Mouse (Mus musculus) intestine, postnatal 0 days (tissue): Measurements from ENCODE around the gene Eapp. TPM values are rescaled to one million over a fixed set of nuclear protein-coding genes. Genes with fewer than 3 reads are reported as not detected.
"Not testable (repeated sequence)": the region's sequence is repeated elsewhere in the genome, so short reads cannot be mapped to it uniquely, and the experiment has no call there.

Source experiments
- ATAC-seq: fragments of 200-750 bp; cut with Nextera tagmentation; 2 replicates; pipeline ENCODE4 v1.8.0; 2017; ENCODE audit warnings: mild to moderate bottlenecking, moderate TSS enrichment, moderate library complexity
- H3K27ac ChIP-seq: fragments of 300-500 bp; sonication (generic); 2 replicates; pipeline ENCODE4 v1.5.1; 2014; ENCODE audit warnings: mild to moderate bottlenecking, low read depth, low read length, moderate library complexity
- H3K27me3 ChIP-seq: fragments of 300-500 bp; sonication (generic); replicated peaks from 2 replicates; pipeline ENCODE4 v1.6.1; 2014; ENCODE audit warnings: low read length, mixed read lengths; ENCODE audit not compliant: control insufficient read depth, insufficient read depth
- H3K36me3 ChIP-seq: fragments of 300-500 bp; sonication (generic); 2 replicates; pipeline ENCODE4 v1.6.1; 2014; ENCODE audit warnings: mild to moderate bottlenecking, moderate library complexity; ENCODE audit not compliant: control insufficient read depth, insufficient read depth
- H3K4me1 ChIP-seq: fragments of 300-500 bp; sonication (generic); replicated peaks from 2 replicates; pipeline ENCODE4 v1.6.1; 2014; ENCODE audit warnings: antibody characterized with exemption, low read length, mixed read lengths; ENCODE audit not compliant: control insufficient read depth, insufficient read depth
- H3K4me2 ChIP-seq: fragments of 300-500 bp; sonication (generic); replicated peaks from 2 replicates; pipeline ENCODE4 v1.6.1; 2014; ENCODE audit warnings: low read depth, mild to moderate bottlenecking, moderate library complexity
- H3K4me3 ChIP-seq: fragments of 300-500 bp; sonication (generic); 2 replicates; pipeline ENCODE4 v1.5.1; 2014; ENCODE audit warnings: low read depth, low read length
- H3K9ac ChIP-seq: fragments of 300-500 bp; sonication (generic); 2 replicates; pipeline ENCODE4 v1.6.1; 2014; ENCODE audit warnings: mild to moderate bottlenecking, low read depth, low read length
- H3K9me3 ChIP-seq: fragments of 300-500 bp; sonication (generic); 2 replicates; pipeline ENCODE4 v1.6.1; 2016; ENCODE audit warnings: mixed run types; ENCODE audit not compliant: control insufficient read depth
- CTCF ChIP-seq: sonication (generic); IDR thresholded peaks from 2 replicates; pipeline ENCODE4 v1.5.1; 2016; ENCODE audit warnings: low read depth, mild to moderate bottlenecking, control low read depth, antibody characterized with exemption, moderate library complexity
- WGBS: fragments of 180-500 bp; shearing (Covaris S2); extraction: QIAGEN DNeasy Blood & Tissue Kit; methylation state at CpG from one replicate; pipeline ENCODE4 v1.1.7; 2014; 5-methylcytosine and 5-hydroxymethylcytosine counted together
- polyA plus RNA-seq: library from polyadenylated mRNA; unstranded; fragments of >200 nt; fragmentation: Nextera tagmentation; extraction: Ambion mirVana; gene quantifications from 2 replicates; pipeline ENCODE4 v1.2.1, GENCODE M21; 2015

Gene Eapp
- polyA plus RNA-seq, 1 experiment from 2014 or later, result 94.1 TPM

- Histone ChIP-seq H3K4me2 (no peak overlapping the region), H3K4me3 (no peak overlapping the region), H3K4me1 (no peaks in the 10 kb centered on the region), H3K36me3 (peaks cover 43% of the 10 kb centered on the region), H3K27me3 (no peaks in the 10 kb centered on the region), H3K9ac (no peak overlapping the region), H3K27ac (no peak overlapping the region), H3K9me3 (no peaks in the 10 kb centered on the region)
- WGBS, result 85% methylated on average over 4 of the region's 4 CpGs
- ATAC-seq, result no peak
- no peak for TF ChIP-seq CTCF
Observed at GRCm38 (mm10) chr12:54671262-54671661, 24.4 kb downstream of the Eapp start.

GRCm38 (mm10) chr12:54668141-54668540 is 27.6 kb downstream of the Eapp start:
- H3K4me2 ChIP-seq, result no peak overlapping the region
- no peak overlapping the region for H3K9ac ChIP-seq
- H3K36me3 ChIP-seq, result peaks cover 22% of the 10 kb centered on the region
- no peak for TF ChIP-seq CTCF
- 93% methylated on average over 1 of the region's 1 CpGs for WGBS
- no peaks in the 10 kb centered on the region for H3K4me1 ChIP-seq
- ATAC-seq, result no peak
- H3K27ac ChIP-seq, result no peak overlapping the region
- no peak overlapping the region for H3K4me3 ChIP-seq
- no peaks in the 10 kb centered on the region for H3K9me3 ChIP-seq
- H3K27me3 ChIP-seq, result no peaks in the 10 kb centered on the region

- Histone ChIP-seq H3K9ac (no peak overlapping the region), H3K9me3 (no peaks in the 10 kb centered on the region)
- no peak for TF ChIP-seq CTCF
Observed at GRCm38 (mm10) chr12:54665526-54665925, 30.2 kb downstream of the Eapp start.

GRCm38 (mm10) chr12:54661470-54661869 is 34.2 kb downstream of the Eapp start:
- H3K27me3 ChIP-seq, H3K9ac ChIP-seq, ATAC-seq, H3K4me1 ChIP-seq, H3K9me3 ChIP-seq, H3K36me3 ChIP-seq, H3K27ac ChIP-seq, H3K4me2 ChIP-seq, H3K4me3 ChIP-seq: not testable (repeated sequence)
- WGBS, result 74% methylated on average over 5 of the region's 5 CpGs

More at GRCm38 (mm10) chr12:54665526-54665925, 30.2 kb downstream of the Eapp start:
- WGBS, result 62% methylated on average over 6 of the region's 6 CpGs
- H3K4me3 ChIP-seq, result no peak overlapping the region
- H3K27ac ChIP-seq, result no peak overlapping the region
- peaks cover 3% of the 10 kb centered on the region; the same call in 1 of the 2 replicates for H3K4me1 ChIP-seq
- no peak for ATAC-seq
- no peak overlapping the region for H3K4me2 ChIP-seq
- H3K36me3 ChIP-seq, result peaks cover 5% of the 10 kb centered on the region; the same call in 1 of the 2 replicates
- no peaks in the 10 kb centered on the region for H3K27me3 ChIP-seq

- Histone ChIP-seq H3K4me3 (no peak overlapping the region), H3K4me1 (peaks cover 3% of the 10 kb centered on the region; the same call in 1 of the 2 replicates), H3K27me3 (no peaks in the 10 kb centered on the region), H3K4me2 (no peak overlapping the region), H3K36me3 (no peaks in the 10 kb centered on the region), H3K9me3 (no peaks in the 10 kb centered on the region), H3K9ac (no peak overlapping the region), H3K27ac (no peak overlapping the region)
- no peak for TF ChIP-seq CTCF
- ATAC-seq, result no peak
- WGBS, result 59% methylated on average over 3 of the region's 3 CpGs
Observed at GRCm38 (mm10) chr12:54659901-54660300, 35.8 kb downstream of the Eapp start.

GRCm38 (mm10) chr12:54658425-54659092 is 37.1 kb downstream of the Eapp start:
- H3K4me3 ChIP-seq, result no peak overlapping the region
- no peak for ATAC-seq
- no peaks in the 10 kb centered on the region for H3K27me3 ChIP-seq
- no peak for TF ChIP-seq CTCF
- H3K9me3 ChIP-seq, result no peaks in the 10 kb centered on the region
- H3K4me1 ChIP-seq, result peaks cover 4% of the 10 kb centered on the region; the same call in 1 of the 2 replicates
- H3K27ac ChIP-seq, result no peak overlapping the region
- WGBS, result 68% methylated on average over 7 of the region's 7 CpGs
- no peak overlapping the region for H3K4me2 ChIP-seq
- H3K9ac ChIP-seq, result no peak overlapping the region
- H3K36me3 ChIP-seq, result no peaks in the 10 kb centered on the region
